Mouse (Mus musculus): ENCODE results near the gene Olfr796. TPM values are rescaled to one million over a fixed set of nuclear protein-coding genes. Genes with fewer than 3 reads are reported as not detected.

Olfr796 gene
- not detected in 2 replicates for polyA plus RNA-seq (2012; rRNA removed)

DNA sequence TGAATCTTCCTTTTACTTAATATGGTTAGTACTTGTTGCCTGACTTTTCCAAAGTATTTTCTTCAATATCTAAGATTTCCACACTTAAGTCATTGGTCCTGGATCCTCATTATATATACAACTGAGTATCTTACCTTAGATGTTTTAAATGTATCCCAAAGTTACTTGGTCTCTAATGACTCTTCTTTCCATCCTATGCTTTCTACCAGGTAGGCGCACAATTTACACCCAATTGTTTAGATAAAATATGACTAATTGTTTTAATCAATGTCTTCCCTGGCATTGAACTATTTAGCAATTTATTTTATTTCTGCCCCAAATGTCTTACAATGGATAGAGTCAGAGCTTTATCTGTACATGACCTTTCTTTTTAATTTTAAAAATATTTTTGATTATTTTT lies at the start of gene Olfr796:
Gene Olfr796 (minus strand): TSS at position 101 of the 400 bp plus-strand sequence.
- no peak within 1 kb of the TSS for H3K4me3 ChIP-seq (ENCODE audit: control insufficient read depth, low read depth, low read length)
- H3K4me1 ChIP-seq (ENCODE audit: control insufficient read depth, insufficient read depth, low read length), result no peaks in the 10 kb centered on the region
- H3K27me3 ChIP-seq (ENCODE audit: control insufficient read depth, insufficient read depth, low read length), result no peaks in the 10 kb centered on the region
- no peak for TF ChIP-seq POLR2A (IDR thresholded peaks at IDR 0.05; ENCODE audit: control insufficient read depth, low read depth, low read length)
- TF ChIP-seq CTCF (IDR thresholded peaks at IDR 0.05; ENCODE audit: control insufficient read depth, insufficient read depth, insufficient replicate concordance, low read depth, low read length), result no peak
- H3K27ac ChIP-seq (ENCODE audit: control insufficient read depth, insufficient read depth, low read depth, low read length), result no peak within 1 kb of the TSS
- H3K36me3 ChIP-seq (ENCODE audit: control insufficient read depth, insufficient read depth, low read length), result no peaks in the 10 kb centered on the region

GRCm38 (mm10) chr10:129657394-129657793 lies 45.0 kb upstream of the Olfr796 start, which contains the start of gene Olfr800:
Gene Olfr800 (plus strand): TSS chr10:129657694.
- H3K27me3 ChIP-seq (ENCODE audit: control insufficient read depth, insufficient read depth, low read length), result no peaks in the 10 kb centered on the region
- no peaks in the 10 kb centered on the region for H3K4me1 ChIP-seq (ENCODE audit: control insufficient read depth, insufficient read depth, low read length)
- no peak within 1 kb of the TSS for H3K4me3 ChIP-seq (ENCODE audit: control insufficient read depth, low read depth, low read length)
- H3K27ac ChIP-seq (ENCODE audit: control insufficient read depth, insufficient read depth, low read depth, low read length), result no peak within 1 kb of the TSS
- H3K36me3 ChIP-seq (ENCODE audit: control insufficient read depth, insufficient read depth, low read length), result no peaks in the 10 kb centered on the region
- no peak for TF ChIP-seq CTCF (IDR thresholded peaks at IDR 0.05; ENCODE audit: control insufficient read depth, insufficient read depth, insufficient replicate concordance, low read depth, low read length)
- TF ChIP-seq POLR2A (IDR thresholded peaks at IDR 0.05; ENCODE audit: control insufficient read depth, low read depth, low read length), result no peak

GRCm38 (mm10) chr10:129651763-129652162 lies 39.4 kb upstream of the Olfr796 start:
- no peaks in the 10 kb centered on the region for H3K27me3 ChIP-seq (ENCODE audit: control insufficient read depth, insufficient read depth, low read length)
- no peaks in the 10 kb centered on the region for H3K4me1 ChIP-seq (ENCODE audit: control insufficient read depth, insufficient read depth, low read length)
- no peak overlapping the region for H3K4me3 ChIP-seq (ENCODE audit: control insufficient read depth, low read depth, low read length)
- no peak overlapping the region for H3K27ac ChIP-seq (ENCODE audit: control insufficient read depth, insufficient read depth, low read depth, low read length)
- no peaks in the 10 kb centered on the region for H3K36me3 ChIP-seq (ENCODE audit: control insufficient read depth, insufficient read depth, low read length)
- no peak for TF ChIP-seq POLR2A (IDR thresholded peaks at IDR 0.05; ENCODE audit: control insufficient read depth, low read depth, low read length)
- no peak for TF ChIP-seq CTCF (IDR thresholded peaks at IDR 0.05; ENCODE audit: control insufficient read depth, insufficient read depth, insufficient replicate concordance, low read depth, low read length)

GRCm38 (mm10) chr10:129637184-129637583 lies 24.8 kb upstream of the Olfr796 start, which contains the start of gene Olfr799:
Gene Olfr799 (plus strand): TSS chr10:129637484.
- no peaks in the 10 kb centered on the region for H3K27me3 ChIP-seq (ENCODE audit: control insufficient read depth, insufficient read depth, low read length)
- H3K36me3 ChIP-seq (ENCODE audit: control insufficient read depth, insufficient read depth, low read length), result no peaks in the 10 kb centered on the region
- no peaks in the 10 kb centered on the region for H3K4me1 ChIP-seq (ENCODE audit: control insufficient read depth, insufficient read depth, low read length)
- H3K27ac ChIP-seq (ENCODE audit: control insufficient read depth, insufficient read depth, low read depth, low read length), result no peak within 1 kb of the TSS
- no peak for TF ChIP-seq CTCF (IDR thresholded peaks at IDR 0.05; ENCODE audit: control insufficient read depth, insufficient read depth, insufficient replicate concordance, low read depth, low read length)
- TF ChIP-seq POLR2A (IDR thresholded peaks at IDR 0.05; ENCODE audit: control insufficient read depth, low read depth, low read length), result no peak
- H3K4me3 ChIP-seq (ENCODE audit: control insufficient read depth, low read depth, low read length), result no peak within 1 kb of the TSS

- no peaks in the 10 kb centered on the region for H3K36me3 ChIP-seq (ENCODE audit: control insufficient read depth, insufficient read depth, low read length)
- H3K27me3 ChIP-seq (ENCODE audit: control insufficient read depth, insufficient read depth, low read length), result no peaks in the 10 kb centered on the region
- TF ChIP-seq POLR2A (IDR thresholded peaks at IDR 0.05; ENCODE audit: control insufficient read depth, low read depth, low read length), result no peak
- TF ChIP-seq CTCF (IDR thresholded peaks at IDR 0.05; ENCODE audit: control insufficient read depth, insufficient read depth, insufficient replicate concordance, low read depth, low read length), result no peak
- H3K4me3 ChIP-seq (ENCODE audit: control insufficient read depth, low read depth, low read length), result no peak within 1 kb of the TSS
- H3K4me1 ChIP-seq (ENCODE audit: control insufficient read depth, insufficient read depth, low read length), result no peaks in the 10 kb centered on the region
- no peak within 1 kb of the TSS for H3K27ac ChIP-seq (ENCODE audit: control insufficient read depth, insufficient read depth, low read depth, low read length)
These were observed 15.5 kb upstream of the Olfr796 start, which contains the start of gene Olfr798 for GRCm38 (mm10) chr10:129627834-129628233. Gene Olfr798 (minus strand): TSS chr10:129627934.

DNA sequence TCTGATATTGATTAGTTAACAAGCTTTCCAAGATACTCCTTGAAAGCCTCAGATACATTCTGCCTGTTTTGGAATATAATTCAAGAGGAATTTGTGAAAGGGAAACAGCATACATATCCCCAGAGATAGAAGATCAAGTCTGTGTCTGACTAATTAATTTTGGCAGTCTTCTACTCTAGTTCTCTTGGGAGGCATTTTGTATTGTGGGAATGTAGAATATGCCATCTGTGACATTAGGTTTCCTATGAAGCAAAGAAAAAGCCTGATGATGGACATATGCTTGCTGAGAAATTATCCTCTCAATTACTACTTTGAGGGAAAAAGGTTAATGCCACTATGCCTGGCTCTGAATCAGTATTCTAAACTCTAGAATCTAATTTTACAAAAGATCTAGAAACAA lies 10.9 kb upstream of the Olfr796 start:
- TF ChIP-seq CTCF (IDR thresholded peaks at IDR 0.05; ENCODE audit: control insufficient read depth, insufficient read depth, insufficient replicate concordance, low read depth, low read length) (no peak), POLR2A (IDR thresholded peaks at IDR 0.05; ENCODE audit: control insufficient read depth, low read depth, low read length) (no peak)
- Histone ChIP-seq H3K4me1 (ENCODE audit: control insufficient read depth, insufficient read depth, low read length) (no peaks in the 10 kb centered on the region), H3K27me3 (ENCODE audit: control insufficient read depth, insufficient read depth, low read length) (no peaks in the 10 kb centered on the region), H3K36me3 (ENCODE audit: control insufficient read depth, insufficient read depth, low read length) (no peaks in the 10 kb centered on the region), H3K27ac (ENCODE audit: control insufficient read depth, insufficient read depth, low read depth, low read length) (no peak overlapping the region), H3K4me3 (ENCODE audit: control insufficient read depth, low read depth, low read length) (no peak overlapping the region)

DNA sequence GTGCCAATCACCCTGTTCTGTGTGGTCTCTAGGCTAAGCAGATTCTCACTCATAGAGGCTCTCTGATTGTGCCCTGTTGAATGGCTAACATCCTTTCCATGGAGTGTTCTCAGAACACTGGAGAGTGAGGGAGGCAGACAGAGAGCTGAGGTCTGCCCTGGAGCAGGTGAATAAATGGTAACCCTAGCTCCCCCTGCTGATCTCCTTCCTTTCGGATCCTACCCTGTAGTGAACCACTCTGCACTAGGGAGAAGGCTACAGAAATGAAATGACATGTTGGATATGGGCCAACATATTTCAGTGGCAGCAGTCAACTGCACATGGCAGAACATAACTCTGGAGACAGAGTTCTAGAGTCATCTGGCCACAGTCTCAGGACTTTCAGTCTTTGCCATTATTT lies 9.4 kb upstream of the Olfr796 start:
- H3K27ac ChIP-seq (ENCODE audit: control insufficient read depth, insufficient read depth, low read depth, low read length), result no peak overlapping the region
- no peaks in the 10 kb centered on the region for H3K4me1 ChIP-seq (ENCODE audit: control insufficient read depth, insufficient read depth, low read length)
- TF ChIP-seq POLR2A (IDR thresholded peaks at IDR 0.05; ENCODE audit: control insufficient read depth, low read depth, low read length) (no peak), CTCF (IDR thresholded peaks at IDR 0.05; ENCODE audit: control insufficient read depth, insufficient read depth, insufficient replicate concordance, low read depth, low read length) (no peak)
- no peaks in the 10 kb centered on the region for H3K36me3 ChIP-seq (ENCODE audit: control insufficient read depth, insufficient read depth, low read length)
- no peaks in the 10 kb centered on the region for H3K27me3 ChIP-seq (ENCODE audit: control insufficient read depth, insufficient read depth, low read length)
- no peak overlapping the region for H3K4me3 ChIP-seq (ENCODE audit: control insufficient read depth, low read depth, low read length)

DNA sequence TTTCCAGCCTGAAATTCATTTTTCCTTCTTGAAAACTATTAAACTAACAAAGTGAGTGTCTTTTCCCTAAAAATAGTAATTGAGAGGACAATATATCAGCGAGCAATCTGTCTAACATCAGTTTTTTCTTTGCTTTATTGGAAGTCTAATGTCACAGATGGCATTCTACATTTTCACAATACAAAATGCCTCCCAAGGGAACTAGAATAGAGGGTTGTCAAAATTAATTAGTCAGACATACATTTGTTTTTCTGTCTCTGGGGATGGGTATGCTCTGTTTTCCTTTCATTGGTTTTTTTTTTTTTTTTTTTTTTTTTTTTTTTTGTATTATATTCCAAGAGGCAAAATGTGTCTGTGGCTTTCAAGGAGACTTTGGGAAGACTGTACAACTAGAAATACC lies 35.3 kb downstream of the Olfr796 start:
- no peaks in the 10 kb centered on the region for H3K4me1 ChIP-seq (ENCODE audit: control insufficient read depth, insufficient read depth, low read length)
- no peak overlapping the region for H3K27ac ChIP-seq (ENCODE audit: control insufficient read depth, insufficient read depth, low read depth, low read length)
- no peak for TF ChIP-seq CTCF (IDR thresholded peaks at IDR 0.05; ENCODE audit: control insufficient read depth, insufficient read depth, insufficient replicate concordance, low read depth, low read length)
- no peak for TF ChIP-seq POLR2A (IDR thresholded peaks at IDR 0.05; ENCODE audit: control insufficient read depth, low read depth, low read length)
- H3K4me3 ChIP-seq (ENCODE audit: control insufficient read depth, low read depth, low read length), result no peak overlapping the region
- H3K36me3 ChIP-seq (ENCODE audit: control insufficient read depth, insufficient read depth, low read length), result no peaks in the 10 kb centered on the region
- H3K27me3 ChIP-seq (ENCODE audit: control insufficient read depth, insufficient read depth, low read length), result no peaks in the 10 kb centered on the region

Measured in testis, adult 2 months (tissue).